Mouse (Mus musculus) brain, adult 10 weeks (tissue): ENCODE results near the gene Eif3j1. TPM values are rescaled to one million over a fixed set of nuclear protein-coding genes. Genes with fewer than 3 reads are reported as not detected.

Source experiments
- polyA plus RNA-seq: library from polyadenylated mRNA; stranded (reverse); fragments of 350-450 nt; fragmentation: Illumina TruSeq; extraction: RNeasy Lipid Tissue Mini Kit (QIAGEN cat#74804); gene quantifications from one replicate; pipeline ENCODE4 v1.2.3, GENCODE M21; 2015; ENCODE audit warnings: low read depth, low replicate concordance

Gene Eif3j1
- 23.7 TPM for polyA plus RNA-seq

DNA sequence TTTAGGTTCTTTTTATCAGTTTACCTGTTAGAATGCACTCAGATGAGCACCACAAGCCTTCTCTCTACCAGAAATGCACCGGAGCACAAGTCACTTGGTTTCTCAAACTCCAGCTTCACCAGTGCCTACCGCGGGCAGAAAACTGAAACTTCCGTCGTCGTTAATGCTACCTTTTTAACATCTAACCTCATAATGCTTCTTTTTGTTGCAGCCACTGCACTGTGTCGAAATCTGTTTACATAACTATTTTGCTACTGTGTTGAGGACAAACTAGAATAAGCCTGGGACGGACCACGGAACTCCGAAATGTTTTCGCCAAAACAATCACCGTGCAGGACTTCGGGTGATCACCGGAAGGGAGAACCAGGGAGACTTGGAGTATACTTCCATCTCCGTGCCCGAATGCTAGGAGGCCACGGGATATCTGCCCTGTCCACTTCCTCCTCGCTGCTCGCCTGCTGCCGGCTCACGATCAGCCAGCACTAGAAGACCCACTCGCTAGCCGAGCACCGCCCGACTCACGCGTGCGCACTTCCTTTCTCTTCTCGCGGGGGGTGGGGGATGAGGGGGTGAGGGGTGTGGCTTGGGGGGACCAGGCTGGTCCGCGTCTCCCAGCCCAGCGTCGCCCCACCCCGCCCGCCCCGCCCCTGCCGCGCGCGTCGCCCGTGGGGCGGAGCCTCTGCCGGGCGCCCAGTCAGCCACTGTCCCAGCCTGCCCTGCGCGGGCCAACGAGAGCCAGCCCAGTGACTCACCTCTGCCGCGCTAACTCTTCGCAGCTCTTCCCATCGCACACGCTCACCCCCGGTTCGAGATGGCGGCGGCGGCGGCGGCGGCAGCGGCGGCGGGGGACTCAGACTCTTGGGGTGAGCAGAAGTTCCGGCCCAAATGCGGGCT, at the start of gene Eif3j1:
TSS of gene Eif3j1 (plus strand) at position 685 of the 894 bp plus-strand sequence.

Other genes starting within 250 kb of the Eif3j1 start
- gene Frmd5, start 221.5 kb upstream of the Eif3j1 start, polyA plus RNA-seq, result 33.1 TPM
- gene Casc4, start 161.6 kb upstream of the Eif3j1 start, polyA plus RNA-seq, result 79.3 TPM
- gene Ctdspl2, start 72.5 kb upstream of the Eif3j1 start, polyA plus RNA-seq, result 20.5 TPM
- 0.25 TPM for gene Mageb3, start 72.5 kb upstream of the Eif3j1 start, polyA plus RNA-seq
- gene Spg11, start 89.8 kb downstream of the Eif3j1 start, polyA plus RNA-seq, result 7.6 TPM
- gene B2m, start 119.1 kb downstream of the Eif3j1 start, polyA plus RNA-seq, result 261 TPM
- gene Trim69, start 132.2 kb downstream of the Eif3j1 start, polyA plus RNA-seq, result not detected
- gene Patl2, start 157.6 kb downstream of the Eif3j1 start, polyA plus RNA-seq, result not detected
- gene Terb2, start 157.7 kb downstream of the Eif3j1 start, polyA plus RNA-seq, result not detected
- 23.4 TPM for gene Sord, start 206.2 kb downstream of the Eif3j1 start, polyA plus RNA-seq